Mouse (Mus musculus) MEL-GATA-1-ER (cell line): ENCODE results near the gene Irs1.

Experiments used
- DNase-seq: peaks from one replicate; pipeline ENCODE4 v3.0.0-alpha.2; 2012; ENCODE audit warnings: low read depth; ENCODE audit errors: extremely low read depth

The Irs1 gene

DNA sequence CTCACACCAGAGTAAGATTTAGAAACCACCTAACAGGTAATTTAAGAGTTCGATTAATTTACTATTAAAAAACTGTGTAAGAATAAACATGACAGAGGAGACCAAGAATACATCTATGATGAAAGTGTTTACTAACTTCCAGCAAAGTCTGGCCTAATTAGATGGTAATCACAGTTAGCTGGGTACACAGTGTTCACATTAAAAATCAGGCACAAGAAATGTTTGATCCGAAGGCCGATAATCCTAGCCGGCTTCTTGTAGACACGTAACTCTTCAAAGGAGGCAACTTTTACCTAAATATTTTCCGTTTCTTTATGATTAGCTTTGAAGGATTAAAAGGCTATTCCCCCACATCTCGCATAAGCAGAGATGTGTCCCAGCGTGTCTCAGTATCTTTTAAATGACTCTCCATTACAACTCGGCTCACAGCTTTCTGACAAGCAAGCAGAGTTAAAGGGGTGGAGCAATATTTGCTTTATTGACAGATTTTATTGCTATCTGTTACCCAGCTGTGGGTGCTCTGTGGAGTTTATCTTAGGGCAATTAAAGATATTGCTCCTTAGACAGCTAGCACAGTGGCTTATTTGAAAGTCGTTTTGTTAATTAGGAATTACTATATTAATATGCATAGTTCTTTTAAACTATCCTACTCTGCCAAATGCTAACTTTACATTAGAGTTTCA is 102.5 kb downstream of the Irs1 start:
- DNase-seq = no peak

DNA sequence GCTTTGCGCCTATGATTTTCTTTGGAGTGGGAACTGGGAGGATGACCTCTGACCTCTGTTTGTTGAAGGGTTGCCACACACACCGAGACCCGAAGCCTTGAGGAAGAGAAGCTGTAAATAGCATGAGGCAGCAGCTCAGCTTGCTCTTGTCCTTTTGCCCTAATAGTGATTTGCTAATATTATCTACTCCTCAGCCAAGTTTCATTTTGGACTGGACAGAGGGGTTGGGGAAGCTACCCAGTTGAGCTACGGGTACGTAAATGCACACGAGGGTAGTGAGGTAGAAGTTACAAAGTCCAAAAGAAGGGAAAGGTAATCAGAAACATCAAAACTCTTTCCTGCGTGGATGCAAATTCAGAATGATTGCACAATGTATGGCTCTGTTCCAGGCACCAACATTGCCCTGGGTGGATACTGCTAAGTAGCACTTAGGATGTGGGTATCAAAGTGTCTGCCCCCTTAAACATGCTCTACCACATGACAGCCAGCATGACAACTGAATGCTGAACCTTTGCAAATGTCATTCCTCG is 107.2 kb downstream of the Irs1 start:
- no peak for DNase-seq
